Mouse (Mus musculus) MEL (cell line): ENCODE measurements around the gene Nop53. TPM values are rescaled to one million over a fixed set of nuclear protein-coding genes. Genes with fewer than 3 reads are reported as not detected.
A peak's percentile ranks its signal among the peaks of the same experiment; 100 is the strongest.

Source experiments
- DNase-seq: peaks from one replicate; pipeline ENCODE4 v3.0.0; 2011; ENCODE audit warnings: low read depth, low spot score
- H3K27ac ChIP-seq: 2 replicates; pipeline ENCODE4 v1.5.1; 2012; ENCODE audit warnings: low read depth, mild to moderate bottlenecking, control low read depth, low read length, moderate library complexity; ENCODE audit not compliant: control insufficient read depth
- H3K27me3 ChIP-seq, 2 experiments: fragments of 150-350 bp in 1 of 2; sonication (generic) in 1 of 2; 2 replicates each; pipeline ENCODE4 v1.6.1; 2012; ENCODE audit warnings: low read length in 2 of 2, mild to moderate bottlenecking in 2 of 2, improper control_type of control experiment in 1 of 2, moderate library complexity in 1 of 2; ENCODE audit not compliant: insufficient read depth in 2 of 2, control insufficient read depth in 1 of 2
- H3K36me3 ChIP-seq, 2 experiments: 2 replicates each; pipeline ENCODE4 v1.6.1; 2012 to 2014; ENCODE audit warnings: low read length in 2 of 2, improper control_type of control experiment in 1 of 2, inconsistent platforms in 1 of 2, mild to moderate bottlenecking in 1 of 2; ENCODE audit not compliant: insufficient read depth in 2 of 2, control insufficient read depth in 1 of 2
- H3K4me1 ChIP-seq, 2 experiments: fragments of 150-350 bp in 1 of 2; sonication (generic) in 1 of 2; 2 replicates each; pipeline ENCODE4 v1.6.1; 2012; ENCODE audit warnings: low read length in 2 of 2, improper control_type of control experiment in 1 of 2, mild to moderate bottlenecking in 1 of 2; ENCODE audit not compliant: insufficient read depth in 2 of 2, control insufficient read depth in 1 of 2
- H3K4me3 ChIP-seq, 2 experiments: fragments of 150-350 bp in 1 of 2; sonication (generic) in 1 of 2; 2 replicates each; pipeline ENCODE4 v1.5.1; 2012; ENCODE audit warnings: low read depth in 2 of 2, low read length in 2 of 2, mild to moderate bottlenecking in 2 of 2, moderate library complexity in 2 of 2, control low read depth in 1 of 2, improper control_type of control experiment in 1 of 2; ENCODE audit not compliant: control insufficient read depth in 1 of 2, insufficient read depth in 1 of 2
- H3K79me2 ChIP-seq: 2 replicates; pipeline ENCODE4 v1.6.1; 2012; ENCODE audit warnings: mild to moderate bottlenecking, low read length, moderate library complexity; ENCODE audit not compliant: control insufficient read depth, poor library complexity, insufficient read depth
- H3K9ac ChIP-seq: 2 replicates; pipeline ENCODE4 v1.6.1; 2012; ENCODE audit warnings: low read depth, mild to moderate bottlenecking, control low read depth, low read length, moderate library complexity; ENCODE audit not compliant: control insufficient read depth, poor library complexity, severe bottlenecking
- H3K9me3 ChIP-seq: fragments of 150-350 bp; sonication (generic); replicated peaks from 2 replicates; pipeline ENCODE4 v1.6.1; 2012; ENCODE audit warnings: mild to moderate bottlenecking, low read length, improper control_type of control experiment, moderate library complexity; ENCODE audit not compliant: insufficient read depth
- BHLHE40 ChIP-seq: IDR thresholded peaks from 2 replicates; pipeline ENCODE4 v1.6.1; 2012; ENCODE audit warnings: low read depth, mild to moderate bottlenecking, inconsistent platforms, low read length, improper control_type of control experiment, borderline replicate concordance
- CHD1 ChIP-seq: IDR thresholded peaks from 2 replicates; pipeline ENCODE4 v1.6.1; 2012; ENCODE audit warnings: low read depth, mild to moderate bottlenecking, inconsistent platforms, low read length, improper control_type of control experiment
- CHD2 ChIP-seq: IDR thresholded peaks from 2 replicates; pipeline ENCODE4 v1.6.1; 2011; ENCODE audit warnings: low read length, improper control_type of control experiment
- E2F4 ChIP-seq: IDR thresholded peaks from 2 replicates; pipeline ENCODE4 v1.6.1; 2011; ENCODE audit warnings: low read depth, low read length, improper control_type of control experiment, borderline replicate concordance
- ELF1 ChIP-seq: IDR thresholded peaks from 2 replicates; pipeline ENCODE4 v1.6.1; 2014; ENCODE audit warnings: low read depth, mild to moderate bottlenecking, inconsistent platforms, low read length, improper control_type of control experiment, moderate library complexity
- EP300 ChIP-seq, 2 experiments: IDR thresholded peaks; 2 replicates each; pipeline ENCODE4 v1.6.1; 2011; ENCODE audit warnings: improper control_type of control experiment in 2 of 2, low read length in 2 of 2, low read depth in 1 of 2, mild to moderate bottlenecking in 1 of 2
- ETS1 ChIP-seq: IDR thresholded peaks from 2 replicates; pipeline ENCODE4 v1.6.1; 2012; ENCODE audit warnings: low read depth, mild to moderate bottlenecking, inconsistent platforms, low read length, improper control_type of control experiment, moderate library complexity
- GABPA ChIP-seq: IDR thresholded peaks from 2 replicates; pipeline ENCODE4 v1.6.1; 2012; ENCODE audit warnings: low read depth, mild to moderate bottlenecking, inconsistent platforms, low read length, improper control_type of control experiment, moderate library complexity
- GATA1 ChIP-seq: IDR thresholded peaks from 2 replicates; pipeline ENCODE4 v1.6.1; 2011; ENCODE audit warnings: low read depth, low read length, improper control_type of control experiment
- HCFC1 ChIP-seq: IDR thresholded peaks from 2 replicates; pipeline ENCODE4 v1.6.1; 2012; ENCODE audit warnings: low read depth, mild to moderate bottlenecking, inconsistent platforms, low read length, improper control_type of control experiment, moderate library complexity
- JUND ChIP-seq: IDR thresholded peaks from 2 replicates; pipeline ENCODE4 v1.6.1; 2011; ENCODE audit warnings: low read depth, mild to moderate bottlenecking, improper control_type of control experiment, low read length
- KAT2A ChIP-seq: conservative IDR thresholded peaks from 2 replicates; pipeline ENCODE4 v1.6.1; 2012; ENCODE audit warnings: low read depth, low read length, improper control_type of control experiment, inconsistent platforms
- MAFK ChIP-seq: IDR thresholded peaks from 2 replicates; pipeline ENCODE4 v1.6.1; 2011; ENCODE audit warnings: low read depth, mild to moderate bottlenecking, low read length, improper control_type of control experiment, borderline replicate concordance
- MAX ChIP-seq: IDR thresholded peaks from 2 replicates; pipeline ENCODE4 v1.6.1; 2011; ENCODE audit warnings: low read length, improper control_type of control experiment
- MEF2A ChIP-seq: IDR thresholded peaks from 2 replicates; pipeline ENCODE4 v1.6.1; 2014; ENCODE audit warnings: low read depth, mild to moderate bottlenecking, inconsistent platforms, low read length, improper control_type of control experiment; ENCODE audit not compliant: poor library complexity, insufficient replicate concordance, severe bottlenecking; ENCODE audit errors: extremely low read depth
- MYB ChIP-seq: IDR thresholded peaks from 2 replicates; pipeline ENCODE4 v1.6.1; 2011; ENCODE audit warnings: mild to moderate bottlenecking, low read depth, low read length, improper control_type of control experiment
- MYC ChIP-seq: IDR thresholded peaks from 2 replicates; pipeline ENCODE4 v1.6.1; 2011; ENCODE audit warnings: low read depth, mild to moderate bottlenecking, low read length, improper control_type of control experiment, moderate library complexity
- NELFE ChIP-seq: IDR thresholded peaks from 2 replicates; pipeline ENCODE4 v1.6.1; 2011; ENCODE audit warnings: low read depth, low read length, improper control_type of control experiment
- NRF1 ChIP-seq: IDR thresholded peaks from 2 replicates; pipeline ENCODE4 v1.6.1; 2014; ENCODE audit warnings: low read depth, mild to moderate bottlenecking, inconsistent platforms, low read length, improper control_type of control experiment, moderate library complexity; ENCODE audit not compliant: poor library complexity, insufficient read depth, severe bottlenecking
- POLR2A ChIP-seq, 2 experiments: IDR thresholded peaks; 2 replicates each; pipeline ENCODE4 v1.6.1; 2011 to 2012; ENCODE audit warnings: low read length in 2 of 2, mild to moderate bottlenecking in 2 of 2, control low read depth in 1 of 2, improper control_type of control experiment in 1 of 2, low read depth in 1 of 2, moderate library complexity in 1 of 2; ENCODE audit not compliant: control insufficient read depth in 1 of 2, insufficient read depth in 1 of 2, poor library complexity in 1 of 2
- POLR2AphosphoS2 ChIP-seq: IDR thresholded peaks from 2 replicates; pipeline ENCODE4 v1.6.1; 2011; ENCODE audit warnings: low read length, improper control_type of control experiment
- POLR2AphosphoS5 ChIP-seq: IDR thresholded peaks from 2 replicates; pipeline ENCODE4 v1.6.1; 2012; ENCODE audit warnings: low read depth, borderline replicate concordance, mild to moderate bottlenecking, inconsistent platforms, low read length, moderate library complexity, mixed read lengths
- RAD21 ChIP-seq: IDR thresholded peaks from 2 replicates; pipeline ENCODE4 v1.6.1; 2011; ENCODE audit warnings: mild to moderate bottlenecking, low read depth, low read length, improper control_type of control experiment
- RCOR1 ChIP-seq: IDR thresholded peaks from 2 replicates; pipeline ENCODE4 v1.6.1; 2012; ENCODE audit warnings: low read depth, mild to moderate bottlenecking, inconsistent platforms, low read length, improper control_type of control experiment
- SIN3A ChIP-seq: IDR thresholded peaks from 2 replicates; pipeline ENCODE4 v1.6.1; 2012; ENCODE audit warnings: low read length, improper control_type of control experiment, inconsistent platforms
- SMC3 ChIP-seq: IDR thresholded peaks from 2 replicates; pipeline ENCODE4 v1.6.1; 2011; ENCODE audit warnings: low read depth, low read length, improper control_type of control experiment
- TAL1 ChIP-seq: IDR thresholded peaks from 2 replicates; pipeline ENCODE4 v1.6.1; 2012; ENCODE audit warnings: mild to moderate bottlenecking, inconsistent platforms, low read length, moderate library complexity, mixed read lengths
- TBP ChIP-seq: IDR thresholded peaks from 2 replicates; pipeline ENCODE4 v1.8.0; 2011; ENCODE audit warnings: low read depth, low read length, improper control_type of control experiment
- TCF12 ChIP-seq: IDR thresholded peaks from 2 replicates; pipeline ENCODE4 v1.6.1; 2014; ENCODE audit warnings: low read depth, mild to moderate bottlenecking, inconsistent platforms, low read length, improper control_type of control experiment, moderate library complexity
- UBTF ChIP-seq: IDR thresholded peaks from 2 replicates; pipeline ENCODE4 v1.6.1; 2012; ENCODE audit warnings: low read depth, mild to moderate bottlenecking, inconsistent platforms, low read length, improper control_type of control experiment, moderate library complexity, borderline replicate concordance; ENCODE audit not compliant: insufficient read depth
- USF1 ChIP-seq: IDR thresholded peaks from 2 replicates; pipeline ENCODE4 v1.6.1; 2014; ENCODE audit warnings: low read depth, mild to moderate bottlenecking, inconsistent platforms, low read length, improper control_type of control experiment, moderate library complexity
- USF2 ChIP-seq, 2 experiments: IDR thresholded peaks; 2 replicates each; pipeline ENCODE4 v1.6.1; 2011 to 2012; ENCODE audit warnings: improper control_type of control experiment in 2 of 2, low read length in 2 of 2, borderline replicate concordance in 1 of 2, inconsistent platforms in 1 of 2, low read depth in 1 of 2, mild to moderate bottlenecking in 1 of 2; ENCODE audit not compliant: insufficient read depth in 1 of 2
- ZC3H11A ChIP-seq: IDR thresholded peaks from 2 replicates; pipeline ENCODE4 v1.6.1; 2012; ENCODE audit warnings: low read depth, mild to moderate bottlenecking, inconsistent platforms, low read length, improper control_type of control experiment
- ZKSCAN1 ChIP-seq: IDR thresholded peaks from 2 replicates; pipeline ENCODE4 v1.6.1; 2012; ENCODE audit warnings: low read depth, mild to moderate bottlenecking, inconsistent platforms, low read length, improper control_type of control experiment, moderate library complexity
- ZMIZ1 ChIP-seq: IDR thresholded peaks from 2 replicates; pipeline ENCODE4 v1.6.1; 2012; ENCODE audit warnings: low read depth, mild to moderate bottlenecking, inconsistent platforms, low read length, improper control_type of control experiment, moderate library complexity
- ZNF384 ChIP-seq: IDR thresholded peaks from 2 replicates; pipeline ENCODE4 v1.6.1; 2012; ENCODE audit warnings: low read depth, mild to moderate bottlenecking, inconsistent platforms, low read length, improper control_type of control experiment
- polyA plus RNA-seq, 2 experiments: library from polyadenylated mRNA; stranded (reverse) in 1 of 2; unstranded in 1 of 2; fragments of >175 nt in 1 of 2; fragments of >200 nt in 1 of 2; gene quantifications; 2 replicates each; pipeline versions ENCODE4 v1.2.1 to v1.2.4; 2012; ENCODE audit warnings: low replicate concordance in 2 of 2, low read depth in 1 of 2; ENCODE audit not compliant: insufficient read length in 2 of 2, insufficient read depth in 1 of 2, missing spikeins in 1 of 2
- total RNA-seq: library from RNA; depleted of rRNA; stranded (reverse); fragments of 300-350 nt; gene quantifications from 2 replicates; pipeline ENCODE4 v1.2.3, GENCODE M21; 2012

Gene Nop53
- total and polyA plus RNA-seq, 3 experiments: 359 to 482 TPM; not detected in 1

- Histone ChIP-seq H3K9ac (peak overlapping the region; percentile 68), H3K4me3 (peak overlapping the region; percentile 23 to 54), H3K4me1 (peaks cover 7 to 52% of the 10 kb centered on the region in 2 experiments), H3K27me3 (no peaks in the 10 kb centered on the region), H3K9me3 (no peaks in the 10 kb centered on the region), H3K36me3 (peaks cover 0 to 55% of the 10 kb centered on the region in 2 experiments; a peak in 2 of 4 replicates), H3K27ac (peak overlapping the region; percentile 97), H3K79me2 (peaks cover 22% of the 10 kb centered on the region)
- peak; percentile 88 for DNase-seq
- no peak for TF ChIP-seq E2F4
- TF ChIP-seq MAX: no peak
- 0 out of 2 replicates have a peak, but pooled peaks have one; percentile 6 for TF ChIP-seq ETS1
- TF ChIP-seq GABPA: no peak
- TF ChIP-seq TAL1: no peak
- no peak for TF ChIP-seq SIN3A
- TF ChIP-seq ZNF384: no peak
- no peak for TF ChIP-seq MEF2A
- peak; percentile 34; the same call in 1 of the 2 replicates for TF ChIP-seq POLR2AphosphoS2
- no peak for TF ChIP-seq TBP
- TF ChIP-seq EP300 (IDR thresholded peaks at IDR 0.05; ENCODE audit: low read depth in 1 of 2, low read length in 2 of 2): peak in 1 of 2 experiments; percentile 18; a peak in 1 of 4 replicates
- TF ChIP-seq CHD2: no peak
- 0 out of 2 replicates have a peak, but pooled peaks have one; percentile 17 for TF ChIP-seq MYC
- no peak for TF ChIP-seq USF2 (IDR thresholded peaks at IDR 0.05; ENCODE audit: borderline replicate concordance in 1 of 2, insufficient read depth in 1 of 2, low read depth in 1 of 2, low read length in 2 of 2)
- TF ChIP-seq RCOR1: no peak
- TF ChIP-seq RAD21: peak; percentile 47
- no peak for TF ChIP-seq ZC3H11A
- no peak for TF ChIP-seq ZMIZ1
- TF ChIP-seq USF1: no peak
- TF ChIP-seq MAFK: no peak
- no peak for TF ChIP-seq ELF1
- TF ChIP-seq SMC3: peak; percentile 69
- no peak for TF ChIP-seq ZKSCAN1
- peak; percentile 46; the same call in 1 of the 2 replicates for TF ChIP-seq NELFE
- no peak for TF ChIP-seq UBTF
- 0 out of 2 replicates have a peak, but pooled peaks have one; percentile 16 for TF ChIP-seq TCF12
- TF ChIP-seq KAT2A: no peak
- peak in 1 of 2 experiments; percentile 32; a peak in 1 of 4 replicates for TF ChIP-seq POLR2A (IDR thresholded peaks at IDR 0.05; ENCODE audit: control insufficient read depth in 1 of 2, insufficient read depth in 1 of 2, low read depth in 1 of 2, low read length in 2 of 2, poor library complexity in 1 of 2)
- no peak for TF ChIP-seq CHD1
- TF ChIP-seq JUND: no peak
- no peak for TF ChIP-seq BHLHE40
- TF ChIP-seq HCFC1: 0 out of 2 replicates have a peak, but pooled peaks have one; percentile 44
- TF ChIP-seq POLR2AphosphoS5: no peak
- no peak for TF ChIP-seq NRF1
- TF ChIP-seq MYB: no peak
- no peak for TF ChIP-seq GATA1
These were observed 2.6 kb upstream of the Nop53 start for GRCm38 (mm10) chr7:15948381-15948941.
